Mouse (Mus musculus) layer of hippocampus, adult 9-11 months (tissue): ENCODE measurements around the gene Mylpf.

Experiments used
- DNase-seq: peaks from one replicate; pipeline ENCODE4 v3.0.0; 2022

The Mylpf gene

GRCm38 (mm10) chr7:127260309-127261111 is 51.8 kb downstream of the Mylpf start, which contains the start of gene Dctpp1:
Dctpp1 (minus strand) TSS chr7:127260709.
- DNase-seq = peak; percentile 99

GRCm38 (mm10) chr7:127262218-127262961 is 53.7 kb downstream of the Mylpf start:
- no peak for DNase-seq

- no peak for DNase-seq
Observed at GRCm38 (mm10) chr7:127263526-127263925, 54.8 kb downstream of the Mylpf start.
